Mouse (Mus musculus) neural tube, embryonic 12.5 days (tissue): ENCODE results near the gene Abca12. TPM values are rescaled to one million over a fixed set of nuclear protein-coding genes. Genes with fewer than 3 reads are reported as not detected.

Experiments used
- ATAC-seq: fragments of 200-750 bp; cut with Nextera tagmentation; 2 replicates; pipeline ENCODE4 v1.8.0; 2017; ENCODE audit warnings: low read depth, mild to moderate bottlenecking, moderate TSS enrichment, moderate library complexity; ENCODE audit not compliant: low FRiP score
- H3K27ac ChIP-seq: fragments of 300-500 bp; sonication (generic); 2 replicates; pipeline ENCODE4 v1.5.1; 2016
- H3K27me3 ChIP-seq: fragments of 300-500 bp; sonication (generic); replicated peaks from 2 replicates; pipeline ENCODE4 v1.6.1; 2016; ENCODE audit warnings: mild to moderate bottlenecking
- H3K36me3 ChIP-seq: fragments of 300-500 bp; sonication (generic); 2 replicates; pipeline ENCODE4 v1.6.1; 2016; ENCODE audit warnings: mild to moderate bottlenecking
- H3K4me1 ChIP-seq: fragments of 300-500 bp; sonication (generic); 2 replicates; pipeline ENCODE4 v1.6.1; 2016
- H3K4me2 ChIP-seq: fragments of 300-500 bp; sonication (generic); replicated peaks from 2 replicates; pipeline ENCODE4 v1.6.1; 2016; ENCODE audit warnings: mild to moderate bottlenecking
- H3K4me3 ChIP-seq: fragments of 300-500 bp; sonication (generic); 2 replicates; pipeline ENCODE4 v1.5.1; 2016
- H3K9ac ChIP-seq: fragments of 300-500 bp; sonication (generic); 2 replicates; pipeline ENCODE4 v1.6.1; 2016; ENCODE audit warnings: mild to moderate bottlenecking
- H3K9me3 ChIP-seq: fragments of 300-500 bp; sonication (generic); 2 replicates; pipeline ENCODE4 v1.6.1; 2016; ENCODE audit warnings: mild to moderate bottlenecking
- whole genome bisulfite sequencing: fragments of 180-500 bp; shearing (Covaris S2); methylation state at CpG from one replicate; pipeline ENCODE4 v1.1.7; 2016; 5-methylcytosine and 5-hydroxymethylcytosine counted together
- polyA plus RNA-seq: library from polyadenylated mRNA; unstranded; fragments of >200 nt; fragmentation: Nextera tagmentation; extraction: Ambion mirVana; gene quantifications from 2 replicates; pipeline ENCODE4 v1.2.1, GENCODE M21; 2016

Abca12 gene
- polyA plus RNA-seq, 1 experiment from 2014 or later = 0.03 TPM

GRCm38 (mm10) chr1:71392463-71392862, 22.2 kb downstream of the Abca12 start:
- ATAC-seq = no peak
- no peaks in the 10 kb centered on the region for H3K27me3 ChIP-seq
- H3K9me3 ChIP-seq = no peaks in the 10 kb centered on the region
- no peaks in the 10 kb centered on the region for H3K36me3 ChIP-seq
- H3K4me2 ChIP-seq = no peak overlapping the region
- 90% methylated on average over 2 of the region's 2 CpGs for WGBS
- H3K9ac ChIP-seq = no peak overlapping the region
- H3K4me3 ChIP-seq = no peak overlapping the region
- no peak overlapping the region for H3K27ac ChIP-seq
- H3K4me1 ChIP-seq = no peaks in the 10 kb centered on the region

- H3K36me3 ChIP-seq = no peaks in the 10 kb centered on the region
- H3K27ac ChIP-seq = no peak overlapping the region
- no peak overlapping the region for H3K4me2 ChIP-seq
- ATAC-seq = no peak
- H3K9me3 ChIP-seq = no peaks in the 10 kb centered on the region
- H3K9ac ChIP-seq = no peak overlapping the region
- H3K27me3 ChIP-seq = no peaks in the 10 kb centered on the region
- 95% methylated on average over 8 of the region's 8 CpGs for WGBS
- no peak overlapping the region for H3K4me3 ChIP-seq
- no peaks in the 10 kb centered on the region for H3K4me1 ChIP-seq
These were observed 28.1 kb downstream of the Abca12 start for GRCm38 (mm10) chr1:71386593-71386992.

GRCm38 (mm10) chr1:71384098-71384497, 30.6 kb downstream of the Abca12 start:
- Histone ChIP-seq H3K36me3 (no peaks in the 10 kb centered on the region), H3K4me1 (no peaks in the 10 kb centered on the region), H3K27me3 (no peaks in the 10 kb centered on the region), H3K4me3 (no peak overlapping the region), H3K9me3 (no peaks in the 10 kb centered on the region), H3K27ac (no peak overlapping the region), H3K9ac (no peak overlapping the region), H3K4me2 (no peak overlapping the region)
- ATAC-seq = no peak
- WGBS = 93% methylated on average over 1 of the region's 1 CpGs

- no peak overlapping the region for H3K9ac ChIP-seq
- H3K4me1 ChIP-seq = no peaks in the 10 kb centered on the region
- H3K4me3 ChIP-seq = no peak overlapping the region
- H3K9me3 ChIP-seq = no peaks in the 10 kb centered on the region
- WGBS = 90% methylated on average over 5 of the region's 5 CpGs
- H3K27me3 ChIP-seq = no peaks in the 10 kb centered on the region
- H3K36me3 ChIP-seq = no peaks in the 10 kb centered on the region
- no peak overlapping the region for H3K27ac ChIP-seq
- H3K4me2 ChIP-seq = no peak overlapping the region
- ATAC-seq = no peak
These were observed 41.6 kb downstream of the Abca12 start for GRCm38 (mm10) chr1:71373090-71373489.

- Histone ChIP-seq H3K36me3 (no peaks in the 10 kb centered on the region), H3K27ac (no peak overlapping the region), H3K9ac (no peak overlapping the region), H3K4me3 (no peak overlapping the region), H3K27me3 (no peaks in the 10 kb centered on the region), H3K4me2 (no peak overlapping the region), H3K4me1 (no peaks in the 10 kb centered on the region), H3K9me3 (no peaks in the 10 kb centered on the region)
- no peak for ATAC-seq
These were observed 44.4 kb downstream of the Abca12 start for GRCm38 (mm10) chr1:71370266-71370665.

- Histone ChIP-seq H3K4me3 (no peak overlapping the region), H3K9ac (no peak overlapping the region), H3K27me3 (no peaks in the 10 kb centered on the region), H3K4me2 (no peak overlapping the region), H3K4me1 (no peaks in the 10 kb centered on the region), H3K27ac (no peak overlapping the region), H3K9me3 (no peaks in the 10 kb centered on the region), H3K36me3 (no peaks in the 10 kb centered on the region)
- 79% methylated on average over 1 of the region's 1 CpGs for WGBS
- no peak for ATAC-seq
These were observed 46.9 kb downstream of the Abca12 start for GRCm38 (mm10) chr1:71367770-71368169.

- Histone ChIP-seq H3K36me3 (no peaks in the 10 kb centered on the region), H3K27ac (no peak overlapping the region), H3K9ac (no peak overlapping the region), H3K27me3 (no peaks in the 10 kb centered on the region), H3K9me3 (no peaks in the 10 kb centered on the region), H3K4me2 (no peak overlapping the region), H3K4me3 (no peak overlapping the region), H3K4me1 (0 out of 2 replicates have a peak, but pooled peaks cover 8% of the 10 kb centered on the region)
- WGBS = 47% methylated on average over 3 of the region's 3 CpGs
- ATAC-seq = peak; percentile 48; the same call in 1 of the 2 replicates
These were observed 71.7 kb downstream of the Abca12 start for GRCm38 (mm10) chr1:71342861-71343554.

- Histone ChIP-seq H3K36me3 (no peaks in the 10 kb centered on the region), H3K9ac (no peak overlapping the region), H3K4me3 (no peak overlapping the region), H3K4me2 (no peak overlapping the region), H3K27ac (no peak overlapping the region), H3K9me3 (no peaks in the 10 kb centered on the region), H3K27me3 (no peaks in the 10 kb centered on the region), H3K4me1 (0 out of 2 replicates have a peak, but pooled peaks cover 8% of the 10 kb centered on the region)
- peak; percentile 33; the same call in 1 of the 2 replicates for ATAC-seq
- 43% methylated on average over 4 of the region's 4 CpGs for WGBS
These were observed 72.5 kb downstream of the Abca12 start for GRCm38 (mm10) chr1:71342261-71342594.

- ATAC-seq = peak; percentile 37
- Histone ChIP-seq H3K9me3 (no peaks in the 10 kb centered on the region), H3K4me2 (no peak overlapping the region), H3K4me3 (no peak overlapping the region), H3K36me3 (no peaks in the 10 kb centered on the region), H3K9ac (no peak overlapping the region), H3K4me1 (0 out of 2 replicates have a peak, but pooled peaks cover 8% of the 10 kb centered on the region), H3K27ac (no peak overlapping the region), H3K27me3 (no peaks in the 10 kb centered on the region)
- WGBS = 55% methylated on average over 7 of the region's 7 CpGs
These were observed 73.1 kb downstream of the Abca12 start for GRCm38 (mm10) chr1:71341370-71342260.

GRCm38 (mm10) chr1:71338548-71339340, 76.0 kb downstream of the Abca12 start:
- 0 out of 2 replicates have a peak, but pooled peaks cover 8% of the 10 kb centered on the region for H3K4me1 ChIP-seq
- no peak for ATAC-seq
- no peak overlapping the region for H3K4me2 ChIP-seq
- H3K27me3 ChIP-seq = no peaks in the 10 kb centered on the region
- 87% methylated on average over 4 of the region's 4 CpGs for WGBS
- no peak overlapping the region for H3K9ac ChIP-seq
- H3K9me3 ChIP-seq = no peaks in the 10 kb centered on the region
- H3K27ac ChIP-seq = no peak overlapping the region
- no peaks in the 10 kb centered on the region for H3K36me3 ChIP-seq
- H3K4me3 ChIP-seq = no peak overlapping the region

GRCm38 (mm10) chr1:71330349-71330748, 84.4 kb downstream of the Abca12 start:
- no peaks in the 10 kb centered on the region for H3K36me3 ChIP-seq
- H3K9ac ChIP-seq = no peak overlapping the region
- WGBS = 90% methylated on average over 3 of the region's 3 CpGs
- H3K4me2 ChIP-seq = no peak overlapping the region
- no peak overlapping the region for H3K4me3 ChIP-seq
- H3K4me1 ChIP-seq = no peaks in the 10 kb centered on the region
- no peaks in the 10 kb centered on the region for H3K9me3 ChIP-seq
- no peak for ATAC-seq
- no peak overlapping the region for H3K27ac ChIP-seq
- H3K27me3 ChIP-seq = no peaks in the 10 kb centered on the region

- Histone ChIP-seq H3K27me3 (no peaks in the 10 kb centered on the region), H3K4me1 (no peaks in the 10 kb centered on the region), H3K4me2 (no peak overlapping the region), H3K9ac (no peak overlapping the region), H3K9me3 (no peaks in the 10 kb centered on the region), H3K4me3 (no peak overlapping the region), H3K36me3 (no peaks in the 10 kb centered on the region), H3K27ac (no peak overlapping the region)
- 91% methylated on average over 4 of the region's 4 CpGs for WGBS
- ATAC-seq = no peak
These were observed 102.5 kb downstream of the Abca12 start for GRCm38 (mm10) chr1:71312171-71312570.
